Mouse (Mus musculus) adrenal gland (tissue): ENCODE data around the gene Ddc.

Experiments used
- intact Hi-C: fragments of 180-260 bp; cut with DNase I; formaldehyde crosslinking; loops from one replicate; pipeline ENCODE4 v1.15.1; 2025

Gene Ddc

GRCm38 (mm10) chr11:11849513-11850311 is 48.2 kb downstream of the Ddc start:
- intact Hi-C loops, result loop anchor here (5.0 kb wide), 1 partner anchor 33 kb away; no protein-coding TSS in a partner anchor

DNA sequence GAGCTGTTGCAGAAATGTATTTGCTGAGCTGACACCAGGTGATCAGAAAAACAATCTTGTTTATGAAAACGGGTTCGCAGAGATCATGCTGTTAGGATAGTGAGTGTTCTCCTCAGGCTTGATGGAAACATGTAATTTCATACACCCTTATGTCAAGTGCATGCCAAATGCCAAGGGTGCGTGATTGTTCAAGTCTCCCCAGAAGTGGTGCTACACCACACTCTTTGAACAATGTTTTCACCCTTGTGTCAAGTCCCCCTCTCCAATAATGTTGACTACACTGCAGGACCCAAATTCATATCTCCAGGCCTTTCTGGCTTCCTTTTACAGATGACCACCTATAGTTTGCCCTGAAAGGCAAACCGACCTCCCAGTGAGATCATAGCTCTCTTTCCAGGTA is 49.5 kb downstream of the Ddc start:
- intact Hi-C loops, result loop anchor here (5.0 kb wide), 1 partner anchor 34 kb away; no protein-coding TSS in a partner anchor

DNA sequence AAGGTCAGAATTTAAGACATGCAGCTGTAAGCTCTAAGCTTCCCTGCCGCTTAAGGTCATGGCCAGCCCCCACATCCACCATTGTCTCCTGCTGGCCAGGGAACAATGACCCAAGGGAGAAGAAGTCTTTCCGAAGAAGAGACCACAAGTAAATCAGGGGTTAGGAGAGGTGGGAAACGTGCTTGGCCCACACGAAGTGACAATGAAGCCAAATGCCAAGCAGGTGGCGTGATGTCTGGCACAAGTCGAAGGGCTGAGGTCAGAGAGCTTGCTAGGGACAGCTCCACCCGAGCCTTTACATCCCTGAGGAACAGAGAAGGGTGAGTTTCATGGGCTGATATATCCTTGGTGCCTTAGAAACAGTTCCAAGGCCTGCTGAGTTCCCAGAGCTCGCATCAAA is 52.9 kb downstream of the Ddc start:
- intact Hi-C loops, result loop anchor here (5.0 kb wide), 1 partner anchor 37 kb away; no protein-coding TSS in a partner anchor

GRCm38 (mm10) chr11:11844367-11844971 is 53.5 kb downstream of the Ddc start:
- intact Hi-C loops, result no loop called here

- intact Hi-C loops, result no loop called here
Observed at GRCm38 (mm10) chr11:11841590-11841989, 56.4 kb downstream of the Ddc start.

DNA sequence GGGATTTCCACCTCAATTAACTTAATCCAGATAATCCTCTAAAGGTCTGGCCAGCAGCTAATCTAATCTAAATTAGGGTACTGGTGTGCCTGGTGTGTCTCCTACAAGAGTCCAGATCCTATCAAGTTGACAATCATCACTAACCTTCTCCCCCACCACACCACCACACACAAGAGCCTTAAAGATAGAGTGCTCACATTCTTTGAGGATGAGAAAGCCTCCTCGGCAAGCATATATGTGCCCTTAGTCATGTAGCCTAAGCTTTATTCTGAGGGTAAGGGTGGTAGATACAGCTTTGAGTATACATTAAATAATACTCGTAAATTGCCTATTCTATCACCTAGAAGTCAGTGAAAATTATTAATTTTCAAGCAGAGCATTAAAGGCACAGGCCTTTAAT is 57.2 kb downstream of the Ddc start:
- intact Hi-C loops, result no loop called here

- intact Hi-C loops, result no loop called here
Observed at GRCm38 (mm10) chr11:11839874-11840273, 58.1 kb downstream of the Ddc start.

GRCm38 (mm10) chr11:11837384-11837783 is 60.6 kb downstream of the Ddc start:
- intact Hi-C loops, result no loop called here

DNA sequence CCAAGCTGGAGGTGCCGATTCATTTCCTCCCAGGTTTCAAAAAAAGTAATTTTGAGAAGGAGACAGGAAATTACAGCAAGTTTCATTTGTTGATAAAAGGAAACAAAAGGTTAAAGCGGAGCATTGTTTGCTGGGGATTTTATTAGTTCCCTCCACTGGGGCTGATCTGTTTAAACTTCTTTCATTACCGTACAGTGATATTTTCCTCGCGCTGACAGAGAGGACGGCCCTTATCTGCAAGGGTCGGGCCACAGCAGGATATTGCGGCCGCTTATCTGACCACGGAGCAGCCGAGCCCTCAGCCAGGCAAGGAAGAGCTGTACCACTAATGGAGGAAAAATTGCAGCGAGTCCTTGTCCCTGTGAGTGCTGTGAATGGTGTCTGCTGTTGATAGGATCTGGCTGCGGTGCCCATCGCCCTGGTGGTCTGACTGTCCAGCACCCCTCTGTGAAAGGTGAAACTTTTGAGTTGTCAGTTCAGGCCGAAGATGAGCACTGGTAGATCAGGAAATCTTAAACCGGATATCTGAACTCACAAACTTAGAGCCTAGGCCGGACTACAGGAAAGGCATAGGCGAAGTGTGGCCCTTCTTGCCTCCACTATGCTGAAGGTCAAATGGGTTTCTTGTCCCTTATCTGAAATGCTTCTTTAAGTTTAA is 61.1 kb downstream of the Ddc start:
- intact Hi-C loops, result no loop called here

- intact Hi-C loops, result no loop called here
Observed at GRCm38 (mm10) chr11:11836262-11836661, 61.7 kb downstream of the Ddc start.

DNA sequence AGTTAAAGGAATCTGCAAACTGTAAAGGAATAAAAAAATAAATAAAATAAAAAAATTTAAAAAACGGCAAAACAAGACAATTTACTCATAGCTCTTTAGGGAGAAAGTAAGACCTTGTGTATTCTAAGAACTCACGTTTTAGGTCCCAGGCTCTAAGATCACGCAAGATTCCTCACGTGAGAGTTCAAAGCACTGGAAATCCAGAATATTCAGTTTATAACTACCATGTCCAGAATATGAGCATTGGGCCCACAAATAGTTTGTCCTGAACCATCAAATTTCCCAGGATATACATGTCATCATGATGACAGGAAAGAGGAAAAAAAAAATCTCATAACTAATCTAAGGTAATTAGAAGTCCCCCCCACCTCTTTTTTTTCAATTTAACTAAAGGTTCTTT is 62.2 kb downstream of the Ddc start:
- intact Hi-C loops, result no loop called here

DNA sequence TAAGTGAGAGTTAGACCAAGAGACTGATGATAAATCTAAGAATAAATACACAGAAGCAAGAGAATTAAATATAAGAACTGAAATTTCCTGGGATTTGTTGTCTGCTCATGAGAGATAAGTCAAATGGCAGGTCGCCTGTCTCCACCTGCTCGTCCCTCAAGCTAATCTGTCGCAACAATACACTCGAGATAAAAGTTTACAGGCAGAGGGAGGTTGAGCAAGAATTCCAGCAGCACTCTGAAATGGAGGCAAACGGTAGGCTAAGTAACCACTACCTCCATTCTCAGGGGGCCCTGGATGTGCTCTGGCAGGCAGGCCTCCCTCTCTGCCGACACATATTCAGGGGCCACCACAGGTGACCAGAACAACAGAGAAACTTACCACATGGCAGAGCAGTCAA is 62.6 kb downstream of the Ddc start:
- intact Hi-C loops, result no loop called here

GRCm38 (mm10) chr11:11833100-11833499 is 64.8 kb downstream of the Ddc start:
- intact Hi-C loops, result no loop called here

GRCm38 (mm10) chr11:11832755-11833084 is 65.2 kb downstream of the Ddc start:
- intact Hi-C loops, result no loop called here

DNA sequence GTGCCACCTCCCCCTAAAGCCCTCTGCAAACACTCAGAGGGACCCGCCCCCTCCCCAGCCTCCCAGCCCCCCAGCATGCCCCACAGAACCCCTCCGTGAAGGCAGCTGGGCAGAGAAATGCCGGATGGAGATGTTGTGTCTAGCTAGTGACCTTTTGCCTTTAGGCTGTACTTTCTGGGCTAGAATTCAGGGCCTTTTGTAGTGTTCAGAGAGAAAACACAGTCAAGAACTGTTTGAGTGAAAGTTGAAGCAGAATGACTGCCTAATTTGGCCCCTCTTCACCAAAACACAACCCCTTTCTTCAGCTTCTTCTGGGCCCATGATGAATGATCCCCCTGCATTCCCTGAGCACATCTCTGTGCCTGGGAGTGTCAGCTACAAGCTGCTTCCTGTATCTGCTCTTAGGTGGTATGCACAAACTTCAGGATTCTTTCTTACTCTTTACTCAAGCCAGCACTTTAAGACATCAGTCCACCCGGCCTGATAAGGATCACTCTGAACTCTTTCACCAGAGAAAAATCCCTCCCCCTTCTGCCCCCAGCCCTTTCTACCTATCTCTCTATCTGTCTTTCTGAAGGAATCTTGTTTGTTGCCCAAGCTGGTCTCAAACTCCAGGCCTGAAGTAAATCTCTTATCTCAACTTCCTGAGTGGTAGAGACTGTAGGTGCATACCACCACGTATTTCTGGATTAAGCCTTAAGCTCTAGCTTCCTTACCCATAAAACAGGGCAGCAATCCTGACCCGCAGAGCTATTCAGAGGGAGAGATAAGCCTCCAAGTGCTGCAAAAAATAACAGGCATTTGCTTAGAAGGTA is 65.8 kb downstream of the Ddc start:
- intact Hi-C loops, result no loop called here

DNA sequence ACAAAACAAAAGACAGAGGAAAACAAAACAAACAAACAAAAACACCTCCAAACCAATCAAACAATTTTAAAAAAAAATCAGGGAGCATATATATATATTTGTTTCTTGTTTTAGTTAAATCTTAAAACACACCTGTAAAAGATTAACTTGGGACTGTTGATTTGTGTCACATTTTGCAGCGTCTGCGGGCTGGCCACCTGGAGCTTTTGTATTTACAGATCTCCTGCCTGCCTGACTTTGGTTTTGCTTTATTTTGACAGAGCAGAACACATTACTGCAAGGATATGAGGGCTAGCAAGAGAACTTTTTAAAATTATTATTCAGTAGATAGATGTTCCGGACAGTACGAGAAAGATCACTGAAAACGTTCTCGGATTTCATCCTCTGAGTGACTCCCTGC is 66.4 kb downstream of the Ddc start:
- intact Hi-C loops, result no loop called here

DNA sequence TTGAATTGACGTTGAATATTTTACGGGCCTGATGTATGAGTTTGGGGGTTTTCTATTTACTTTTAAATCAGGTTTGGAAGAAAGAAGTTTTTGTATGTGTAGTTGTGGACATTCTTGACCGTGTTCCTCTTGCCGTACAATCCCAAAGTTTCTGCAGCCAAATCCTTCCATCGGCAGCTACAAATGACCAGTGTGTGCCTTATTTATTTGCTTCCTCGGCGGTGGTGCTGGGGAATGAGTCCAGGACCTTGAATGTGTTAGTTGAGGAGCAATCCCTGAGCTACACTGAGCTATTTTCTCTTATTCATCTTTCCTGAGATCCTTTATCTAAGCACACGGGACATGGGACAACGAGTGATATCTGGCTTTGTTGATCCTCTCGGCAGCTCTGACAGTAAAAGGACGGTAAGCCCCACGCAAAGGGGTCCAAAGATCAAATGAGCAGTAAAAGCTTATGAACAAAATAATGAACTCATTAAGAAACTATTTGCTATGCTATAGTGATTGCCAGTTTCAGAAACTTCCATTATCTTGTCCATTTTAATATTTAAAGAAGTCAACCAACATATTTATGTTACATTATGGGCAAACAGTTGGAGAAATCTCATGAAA is 67.0 kb downstream of the Ddc start:
- intact Hi-C loops, result no loop called here

- intact Hi-C loops, result no loop called here
Observed at GRCm38 (mm10) chr11:11829161-11830000, 68.6 kb downstream of the Ddc start.

- intact Hi-C loops, result no loop called here
Observed at GRCm38 (mm10) chr11:11828761-11829160, 69.2 kb downstream of the Ddc start.

- intact Hi-C loops, result no loop called here
Observed at GRCm38 (mm10) chr11:11828251-11828650, 69.7 kb downstream of the Ddc start.
